Mouse (Mus musculus) heart, postnatal 0 days (tissue): ENCODE data around the gene Amdhd2. TPM values are rescaled to one million over a fixed set of nuclear protein-coding genes. Genes with fewer than 3 reads are reported as not detected.

ENCODE experiments used
- ATAC-seq: fragments of 200-750 bp; cut with Nextera tagmentation; 2 replicates; pipeline ENCODE4 v1.8.0; 2017; ENCODE audit warnings: low read depth, moderate number of reproducible peaks, moderate library complexity; ENCODE audit not compliant: insufficient read depth
- DNase-seq: peaks from one replicate; pipeline ENCODE4 v3.0.0-alpha.2; 2016; ENCODE audit warnings: low spot score
- H3K27ac ChIP-seq: fragments of 300-500 bp; sonication (generic); 2 replicates; pipeline ENCODE4 v1.5.1; 2014; ENCODE audit warnings: low read depth, mild to moderate bottlenecking
- H3K27me3 ChIP-seq: fragments of 300-500 bp; sonication (generic); 2 replicates; pipeline ENCODE4 v1.6.1; 2014; ENCODE audit warnings: low read length, mixed read lengths; ENCODE audit not compliant: control insufficient read depth, insufficient read depth
- H3K36me3 ChIP-seq: fragments of 300-500 bp; sonication (generic); replicated peaks from 2 replicates; pipeline ENCODE4 v1.6.1; 2014; ENCODE audit warnings: low read length, mixed read lengths; ENCODE audit not compliant: control insufficient read depth, insufficient read depth
- H3K4me1 ChIP-seq: fragments of 300-500 bp; sonication (generic); 2 replicates; pipeline ENCODE4 v1.6.1; 2014; ENCODE audit warnings: antibody characterized with exemption; ENCODE audit not compliant: control insufficient read depth, insufficient read depth
- H3K4me2 ChIP-seq: fragments of 300-500 bp; sonication (generic); 2 replicates; pipeline ENCODE4 v1.6.1; 2014; ENCODE audit warnings: low read depth, mild to moderate bottlenecking, low read length, moderate library complexity
- H3K4me3 ChIP-seq: fragments of 300-500 bp; sonication (generic); 2 replicates; pipeline ENCODE4 v1.5.1; 2014; ENCODE audit warnings: low read depth, low read length
- H3K9ac ChIP-seq: fragments of 300-500 bp; sonication (generic); replicated peaks from 2 replicates; pipeline ENCODE4 v1.6.1; 2014; ENCODE audit warnings: low read depth, low read length, mixed read lengths
- H3K9me3 ChIP-seq: fragments of 300-500 bp; sonication (generic); replicated peaks from 2 replicates; pipeline ENCODE4 v1.6.1; 2016; ENCODE audit warnings: low read length; ENCODE audit not compliant: control insufficient read depth
- CTCF ChIP-seq: IDR thresholded peaks from 2 replicates; pipeline ENCODE4 v1.5.1; 2016; ENCODE audit warnings: antibody characterized with exemption, control low read depth, low read depth
- EP300 ChIP-seq: IDR thresholded peaks from 2 replicates; pipeline ENCODE4 v1.6.1; 2016; ENCODE audit warnings: antibody characterized with exemption, low read depth
- WGBS: fragments of 180-500 bp; shearing (Covaris S2); extraction: QIAGEN DNeasy Blood & Tissue Kit; methylation state at CpG from one replicate; pipeline ENCODE4 v1.1.7; 2014; 5-methylcytosine and 5-hydroxymethylcytosine counted together
- polyA plus RNA-seq: library from polyadenylated mRNA; unstranded; fragments of >200 nt; fragmentation: Nextera tagmentation; extraction: Ambion mirVana; gene quantifications from 2 replicates; pipeline ENCODE4 v1.2.1, GENCODE M21; 2015
- total RNA-seq: library from RNA; depleted of rRNA; stranded (reverse); fragments of >200 nt; gene quantifications from 2 replicates; pipeline ENCODE4 v1.2.3, GENCODE M21; 2014; ENCODE audit warnings: low replicate concordance

Amdhd2 gene
- total and polyA plus RNA-seq, 2 experiments from 2014 or later = 24.4 to 33.7 TPM

GRCm38 (mm10) chr17:24206451-24207351 lies 43.1 kb upstream of the Amdhd2 start:
- peaks cover 48% of the 10 kb centered on the region for H3K27me3 ChIP-seq
- no peaks in the 10 kb centered on the region for H3K36me3 ChIP-seq
- DNase-seq (no peak), ATAC-seq (no peak)
- H3K4me3 ChIP-seq = peak overlapping the region; percentile 70
- no peak overlapping the region for H3K27ac ChIP-seq
- TF ChIP-seq EP300 = no peak
- TF ChIP-seq CTCF = no peak
- WGBS = 9% methylated on average over 62 of the region's 62 CpGs
- no peaks in the 10 kb centered on the region for H3K9me3 ChIP-seq
- H3K9ac ChIP-seq = no peak overlapping the region
- H3K4me1 ChIP-seq = peaks cover 52% of the 10 kb centered on the region
- peak overlapping the region; percentile 92 for H3K4me2 ChIP-seq

- no peak for TF ChIP-seq EP300
- TF ChIP-seq CTCF = no peak
- WGBS = 5% methylated on average over 15 of the region's 15 CpGs
- H3K4me2 ChIP-seq = peak overlapping the region; percentile 92
- peaks cover 52% of the 10 kb centered on the region for H3K4me1 ChIP-seq
- peak overlapping the region; percentile 70 for H3K4me3 ChIP-seq
- ATAC-seq (peak; percentile 22; the same call in 1 of the 2 replicates), DNase-seq (no peak)
- no peaks in the 10 kb centered on the region for H3K9me3 ChIP-seq
- no peak overlapping the region for H3K27ac ChIP-seq
- no peak overlapping the region for H3K9ac ChIP-seq
- no peaks in the 10 kb centered on the region for H3K36me3 ChIP-seq
- H3K27me3 ChIP-seq = peaks cover 45% of the 10 kb centered on the region
Observed at GRCm38 (mm10) chr17:24205908-24206361, 42.4 kb upstream of the Amdhd2 start.

- H3K27ac ChIP-seq = peak within 1 kb of the TSS; percentile 11
- TF ChIP-seq EP300 (no peak), CTCF (no peak)
- peak within 1 kb of the TSS; percentile 70 for H3K4me3 ChIP-seq
- H3K36me3 ChIP-seq = no peaks in the 10 kb centered on the region
- DNase-seq (peak; percentile 76), ATAC-seq (peak; percentile 79)
- H3K4me2 ChIP-seq = peak within 1 kb of the TSS; percentile 92
- no peaks in the 10 kb centered on the region for H3K9me3 ChIP-seq
- H3K9ac ChIP-seq = peak within 1 kb of the TSS; percentile 45
- under 1% methylated on average over 65 of the region's 65 CpGs for WGBS
- peaks cover 40% of the 10 kb centered on the region for H3K27me3 ChIP-seq
- peaks cover 52% of the 10 kb centered on the region for H3K4me1 ChIP-seq
Observed at GRCm38 (mm10) chr17:24205284-24205888, 41.8 kb upstream of the Amdhd2 start, which contains the start of gene Tbc1d24. Gene Tbc1d24 (minus strand): TSS chr17:24205562.

GRCm38 (mm10) chr17:24204846-24205245 lies 41.3 kb upstream of the Amdhd2 start:
- TF ChIP-seq EP300 = no peak
- no peak for TF ChIP-seq CTCF
- ATAC-seq (no peak), DNase-seq (no peak)
- Histone ChIP-seq H3K4me1 (peaks cover 55% of the 10 kb centered on the region), H3K9me3 (no peaks in the 10 kb centered on the region), H3K27ac (peak overlapping the region; percentile 11; the same call in 1 of the 2 replicates), H3K4me2 (peak overlapping the region; percentile 92), H3K4me3 (peak overlapping the region; percentile 70), H3K9ac (peak overlapping the region; percentile 45), H3K36me3 (no peaks in the 10 kb centered on the region), H3K27me3 (peaks cover 35% of the 10 kb centered on the region)
- WGBS = 7% methylated on average over 7 of the region's 7 CpGs

- Histone ChIP-seq H3K27ac (no peak overlapping the region), H3K4me1 (peaks cover 56% of the 10 kb centered on the region), H3K36me3 (no peaks in the 10 kb centered on the region), H3K4me3 (no peak overlapping the region), H3K9me3 (no peaks in the 10 kb centered on the region), H3K4me2 (peak overlapping the region; percentile 92), H3K27me3 (peaks cover 28% of the 10 kb centered on the region), H3K9ac (no peak overlapping the region)
- ATAC-seq = no peak
- WGBS = 36% methylated on average over 3 of the region's 3 CpGs
- TF ChIP-seq EP300 = no peak
- TF ChIP-seq CTCF = no peak
- no peak for DNase-seq
Observed at GRCm38 (mm10) chr17:24203611-24204534, 40.3 kb upstream of the Amdhd2 start.
